Mouse (Mus musculus): Measurements from ENCODE around the gene Mcoln3. TPM values are rescaled to one million over a fixed set of nuclear protein-coding genes. Genes with fewer than 3 reads are reported as not detected.
A peak's percentile ranks its signal among the peaks of the same experiment; 100 is the strongest.

Gene Mcoln3
- polyA plus RNA-seq, 1 experiment from 2014 or later: 0.61 TPM

DNA sequence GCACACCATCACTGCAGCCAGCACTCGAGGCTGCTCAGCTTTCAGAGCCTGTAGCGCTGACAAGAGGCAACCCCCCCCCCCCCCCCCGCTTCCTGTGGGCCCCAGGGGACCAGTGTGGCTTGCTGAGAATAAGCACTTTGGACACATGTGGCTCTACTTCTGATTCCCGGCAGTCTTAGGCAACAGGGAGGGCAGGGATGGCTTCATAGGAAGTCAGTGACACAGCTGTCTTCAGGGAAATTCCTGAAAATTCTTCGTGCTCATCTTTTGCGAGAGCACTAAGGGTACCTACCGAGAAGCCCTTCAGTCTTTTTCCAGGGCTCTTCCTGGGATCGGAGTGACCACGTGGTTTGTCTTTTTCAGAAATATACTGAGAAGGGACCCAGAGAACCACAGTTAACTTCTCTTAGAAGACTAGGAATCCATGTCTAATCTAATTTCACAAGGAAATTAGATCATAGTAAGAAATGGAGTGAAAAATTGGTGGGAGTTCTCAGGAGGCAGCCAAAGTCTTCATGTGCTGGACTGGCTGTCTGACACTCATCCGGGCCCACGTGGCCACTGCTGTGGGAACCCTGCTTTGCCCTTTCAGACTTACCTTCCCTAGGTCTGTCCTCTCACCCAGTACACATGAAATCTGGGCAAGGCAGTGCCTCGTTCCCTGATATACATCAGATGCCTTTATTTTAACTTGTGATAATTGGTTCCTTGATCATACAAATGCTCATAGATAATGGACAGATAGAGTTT, 36.8 kb downstream of the Mcoln3 start:
- 0 out of 2 replicates have a peak overlapping the region, but pooled peaks have one; percentile 8 for H3K4me2 ChIP-seq
- H3K9me3 ChIP-seq (replicated peaks): no peaks in the 10 kb centered on the region
- H3K27me3 ChIP-seq (replicated peaks): peaks cover 37% of the 10 kb centered on the region; the same call in 1 of the 2 replicates
- H3K4me1 ChIP-seq: 0 out of 2 replicates have a peak, but pooled peaks cover 15% of the 10 kb centered on the region
- no peak overlapping the region for H3K9ac ChIP-seq
- no peaks in the 10 kb centered on the region for H3K36me3 ChIP-seq
- H3K27ac ChIP-seq: no peak overlapping the region
- no peak for ATAC-seq
- WGBS (ENCODE audit: insufficient replicate concordance): 30% methylated on average over 12 of the region's 12 CpGs
- no peak overlapping the region for H3K4me3 ChIP-seq

DNA sequence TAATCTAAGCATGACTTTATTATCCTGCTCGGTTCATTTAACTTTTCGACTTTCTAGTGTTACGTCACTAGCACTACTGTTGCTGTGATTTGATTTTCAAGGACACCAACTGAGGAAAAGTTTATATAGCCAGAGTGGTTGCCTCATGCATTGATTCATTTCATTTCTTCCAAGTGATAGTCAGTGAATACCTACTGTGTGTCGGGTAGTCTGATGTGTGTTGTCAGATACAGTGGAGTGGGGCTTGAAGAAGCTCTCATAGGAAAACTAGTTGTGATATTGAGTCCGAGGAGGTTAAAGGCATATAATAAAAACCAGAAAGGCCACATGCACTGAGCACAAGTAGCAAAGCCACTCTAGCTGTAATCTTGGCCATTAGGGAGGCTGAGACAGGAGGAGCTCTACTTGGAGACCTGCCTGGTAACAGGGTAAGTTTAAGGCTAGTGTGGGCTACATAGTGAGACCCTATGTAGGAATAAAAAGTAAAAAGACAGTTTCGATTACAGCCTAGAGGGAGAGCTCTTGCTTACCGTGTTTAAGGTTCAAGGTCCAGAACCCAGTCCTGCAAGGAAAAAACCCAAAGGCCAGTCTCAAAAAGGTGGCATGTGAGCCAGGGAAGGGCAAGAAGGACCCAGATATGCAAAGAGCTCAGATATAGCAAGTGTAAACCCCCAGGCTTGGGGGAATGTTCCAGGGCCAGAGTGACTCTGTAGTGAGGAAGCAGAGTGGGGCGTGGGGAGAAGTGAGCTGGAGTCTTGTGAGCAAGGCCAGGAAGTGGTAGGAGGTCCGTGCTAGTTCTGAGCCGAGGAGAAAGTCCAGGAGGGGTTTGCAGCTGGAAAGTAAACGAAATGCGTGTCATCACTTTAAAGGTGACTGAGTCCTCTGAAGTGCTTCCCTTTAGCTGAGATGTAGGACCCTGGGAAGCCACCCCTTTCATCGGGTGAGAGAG, 38.7 kb downstream of the Mcoln3 start:
- Histone ChIP-seq H3K36me3 (no peaks in the 10 kb centered on the region), H3K4me3 (no peak overlapping the region), H3K9me3 (replicated peaks) (no peaks in the 10 kb centered on the region), H3K4me1 (0 out of 2 replicates have a peak, but pooled peaks cover 7% of the 10 kb centered on the region), H3K9ac (no peak overlapping the region), H3K27me3 (replicated peaks) (peaks cover 18% of the 10 kb centered on the region; the same call in 1 of the 2 replicates), H3K27ac (no peak overlapping the region), H3K4me2 (no peak overlapping the region)
- 43% methylated on average over 13 of the region's 13 CpGs for WGBS (ENCODE audit: insufficient replicate concordance)
- 0 out of 2 replicates have a peak, but pooled peaks have one; percentile 24 for ATAC-seq

DNA sequence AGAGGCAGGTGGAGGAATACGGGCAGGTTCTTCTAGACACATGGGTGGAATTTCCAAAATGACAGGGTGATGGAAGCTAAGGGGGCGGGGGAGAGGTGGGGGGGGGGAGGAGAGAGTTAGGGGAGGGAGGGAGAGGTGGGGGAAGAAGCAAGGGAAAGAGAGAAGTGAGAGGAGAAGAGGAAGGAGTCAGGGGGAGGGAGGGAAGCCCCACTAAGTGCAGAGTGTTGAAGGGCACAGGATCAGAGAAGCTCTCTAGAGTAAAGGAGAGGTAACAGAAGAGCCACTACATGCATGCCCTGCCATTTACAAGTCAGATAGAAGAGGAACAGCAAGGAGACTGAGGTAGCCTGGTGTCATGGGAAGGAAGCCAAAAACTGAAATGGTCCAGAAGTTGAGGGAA, 39.6 kb downstream of the Mcoln3 start:
- no peak overlapping the region for H3K27ac ChIP-seq
- 0 out of 2 replicates have a peak, but pooled peaks cover 7% of the 10 kb centered on the region for H3K4me1 ChIP-seq
- WGBS (ENCODE audit: insufficient replicate concordance): 57% methylated on average over 2 of the region's 2 CpGs
- H3K27me3 ChIP-seq (replicated peaks): peaks cover 9% of the 10 kb centered on the region; the same call in 1 of the 2 replicates
- H3K4me2 ChIP-seq: no peak overlapping the region
- H3K4me3 ChIP-seq: no peak overlapping the region
- H3K9me3 ChIP-seq (replicated peaks): no peaks in the 10 kb centered on the region
- H3K9ac ChIP-seq: no peak overlapping the region
- no peak for ATAC-seq
- H3K36me3 ChIP-seq: no peaks in the 10 kb centered on the region

DNA sequence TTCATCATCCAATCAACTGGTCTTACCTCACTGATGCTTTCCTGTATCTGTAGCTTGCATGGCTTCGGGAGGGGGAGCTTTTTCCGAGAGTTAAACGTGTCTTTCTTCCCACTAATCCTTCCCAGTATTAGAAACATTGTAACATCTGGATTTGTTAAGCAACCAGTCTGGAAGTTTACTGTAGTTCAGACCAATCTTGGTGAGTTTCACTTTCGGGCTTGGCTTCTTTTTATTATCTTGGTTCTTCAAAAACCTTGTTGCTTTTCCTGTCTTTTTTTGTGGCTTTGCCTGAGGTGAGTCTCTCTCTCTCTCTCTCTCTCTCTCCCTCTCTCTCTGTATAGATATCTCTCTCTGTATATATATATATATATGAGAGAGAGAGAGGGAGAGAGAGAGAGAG, 40.8 kb downstream of the Mcoln3 start:
- no peak overlapping the region for H3K4me3 ChIP-seq
- no peak overlapping the region for H3K4me2 ChIP-seq
- peaks cover 1% of the 10 kb centered on the region; the same call in 1 of the 2 replicates for H3K27me3 ChIP-seq (replicated peaks)
- H3K9me3 ChIP-seq (replicated peaks): no peaks in the 10 kb centered on the region
- H3K9ac ChIP-seq: no peak overlapping the region
- 49% methylated on average over 4 of the region's 4 CpGs for WGBS (ENCODE audit: insufficient replicate concordance)
- no peak for ATAC-seq
- 0 out of 2 replicates have a peak, but pooled peaks cover 7% of the 10 kb centered on the region for H3K4me1 ChIP-seq
- no peak overlapping the region for H3K27ac ChIP-seq
- no peaks in the 10 kb centered on the region for H3K36me3 ChIP-seq

DNA sequence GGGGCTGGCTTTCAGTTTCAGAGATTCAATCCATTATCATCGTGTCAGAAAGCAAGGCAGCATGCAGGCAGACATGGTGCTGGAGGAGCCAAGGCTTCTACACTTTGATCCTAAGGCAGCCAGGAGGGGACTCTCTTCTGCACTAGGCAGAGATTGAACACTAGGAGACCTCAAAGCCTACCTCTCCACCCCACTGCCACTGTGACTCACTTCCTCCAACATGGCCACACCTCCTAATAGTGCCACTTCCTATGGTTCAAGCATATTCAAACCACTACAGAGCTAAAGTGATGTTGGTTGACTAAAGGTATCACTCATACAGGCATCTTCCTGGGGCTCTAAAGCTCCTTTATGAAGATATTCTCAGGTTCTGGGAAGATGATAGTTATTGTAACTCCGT, 42.1 kb downstream of the Mcoln3 start:
- no peaks in the 10 kb centered on the region for H3K9me3 ChIP-seq (replicated peaks)
- no peak for ATAC-seq
- H3K4me1 ChIP-seq: no peaks in the 10 kb centered on the region
- WGBS (ENCODE audit: insufficient replicate concordance): 80% methylated on average over 2 of the region's 2 CpGs
- no peak overlapping the region for H3K9ac ChIP-seq
- no peaks in the 10 kb centered on the region for H3K36me3 ChIP-seq
- no peak overlapping the region for H3K4me3 ChIP-seq
- no peak overlapping the region for H3K4me2 ChIP-seq
- H3K27ac ChIP-seq: no peak overlapping the region
- no peaks in the 10 kb centered on the region for H3K27me3 ChIP-seq (replicated peaks)

DNA sequence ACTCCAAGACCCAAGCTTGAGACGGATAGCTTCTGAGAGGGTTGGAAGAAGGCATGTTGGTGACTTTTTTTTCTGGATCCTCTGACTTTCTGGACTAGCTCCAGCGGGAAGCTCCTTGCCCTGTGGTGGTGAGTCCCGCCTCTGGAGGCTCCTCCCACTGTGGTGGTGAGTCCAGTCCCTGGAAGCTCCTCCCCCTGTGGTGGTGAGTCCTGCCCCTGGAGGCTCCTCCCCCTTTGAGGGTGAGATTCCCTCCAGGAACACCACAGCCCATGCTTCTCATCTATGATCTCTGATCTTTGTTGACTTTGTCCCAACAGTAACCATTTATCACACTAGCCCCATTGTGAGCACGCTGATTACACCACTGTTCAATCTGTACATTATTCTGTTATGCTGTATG, 44.9 kb downstream of the Mcoln3 start:
- Histone ChIP-seq H3K27ac (no peak overlapping the region), H3K27me3 (replicated peaks) (no peaks in the 10 kb centered on the region), H3K9me3 (replicated peaks) (no peaks in the 10 kb centered on the region), H3K4me3 (no peak overlapping the region), H3K4me2 (no peak overlapping the region), H3K36me3 (no peaks in the 10 kb centered on the region), H3K9ac (no peak overlapping the region), H3K4me1 (no peaks in the 10 kb centered on the region)
- ATAC-seq: no peak
- 78% methylated on average over 4 of the region's 4 CpGs for WGBS (ENCODE audit: insufficient replicate concordance)

DNA sequence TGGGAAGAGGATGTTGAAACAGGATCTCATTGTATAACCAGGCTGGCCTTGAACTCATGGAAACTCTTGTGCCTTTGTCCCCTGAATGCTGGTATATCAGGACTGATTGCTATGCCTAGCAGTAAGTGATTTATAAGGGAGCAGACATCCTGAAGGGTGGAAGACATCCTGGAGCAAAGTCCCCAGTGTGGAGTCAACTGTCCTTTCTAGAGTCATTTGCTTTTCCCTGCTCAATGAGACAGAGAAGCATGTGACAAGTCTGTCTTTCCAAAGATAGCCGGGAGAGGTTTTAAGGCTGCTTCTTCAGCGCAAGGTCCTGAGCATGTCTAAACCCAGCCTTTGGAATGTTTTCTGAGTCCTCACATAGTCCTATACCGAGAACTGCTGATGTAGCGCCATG, 52.1 kb downstream of the Mcoln3 start:
- H3K4me2 ChIP-seq: no peak overlapping the region
- H3K36me3 ChIP-seq: 0 out of 2 replicates have a peak, but pooled peaks cover 4% of the 10 kb centered on the region
- H3K4me3 ChIP-seq: no peak overlapping the region
- no peaks in the 10 kb centered on the region for H3K4me1 ChIP-seq
- 0 out of 2 replicates have a peak, but pooled peaks cover 3% of the 10 kb centered on the region for H3K9me3 ChIP-seq (replicated peaks)
- 72% methylated on average over 4 of the region's 4 CpGs for WGBS (ENCODE audit: insufficient replicate concordance)
- no peaks in the 10 kb centered on the region for H3K27me3 ChIP-seq (replicated peaks)
- H3K27ac ChIP-seq: no peak overlapping the region
- no peak overlapping the region for H3K9ac ChIP-seq
- no peak for ATAC-seq

DNA sequence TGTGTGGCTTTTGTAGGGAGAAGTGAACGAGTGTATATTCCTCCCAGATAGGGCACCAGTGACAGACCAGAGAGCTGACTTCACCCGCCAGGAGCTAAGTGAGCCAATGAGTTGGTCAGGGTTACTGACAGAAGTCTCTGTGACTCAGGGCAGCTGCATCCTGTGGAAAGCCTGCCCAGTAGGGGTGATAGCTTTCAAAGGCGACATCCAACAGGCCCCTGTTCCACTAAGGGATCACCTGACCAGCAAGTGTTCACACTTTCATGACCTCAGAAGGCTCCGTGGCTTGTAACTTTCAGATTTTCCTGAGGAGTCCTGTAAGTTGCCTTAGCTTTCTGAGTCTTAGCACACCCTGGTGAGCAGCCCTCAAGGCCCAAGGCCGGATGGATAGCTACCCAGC, 55.8 kb downstream of the Mcoln3 start:
- no peak for ATAC-seq
- Histone ChIP-seq H3K4me2 (no peak overlapping the region), H3K9me3 (replicated peaks) (0 out of 2 replicates have a peak, but pooled peaks cover 3% of the 10 kb centered on the region), H3K9ac (no peak overlapping the region), H3K4me1 (no peaks in the 10 kb centered on the region), H3K4me3 (no peak overlapping the region), H3K27me3 (replicated peaks) (no peaks in the 10 kb centered on the region), H3K27ac (no peak overlapping the region), H3K36me3 (0 out of 2 replicates have a peak, but pooled peaks cover 4% of the 10 kb centered on the region)
- WGBS (ENCODE audit: insufficient replicate concordance): 56% methylated on average over 5 of the region's 5 CpGs

DNA sequence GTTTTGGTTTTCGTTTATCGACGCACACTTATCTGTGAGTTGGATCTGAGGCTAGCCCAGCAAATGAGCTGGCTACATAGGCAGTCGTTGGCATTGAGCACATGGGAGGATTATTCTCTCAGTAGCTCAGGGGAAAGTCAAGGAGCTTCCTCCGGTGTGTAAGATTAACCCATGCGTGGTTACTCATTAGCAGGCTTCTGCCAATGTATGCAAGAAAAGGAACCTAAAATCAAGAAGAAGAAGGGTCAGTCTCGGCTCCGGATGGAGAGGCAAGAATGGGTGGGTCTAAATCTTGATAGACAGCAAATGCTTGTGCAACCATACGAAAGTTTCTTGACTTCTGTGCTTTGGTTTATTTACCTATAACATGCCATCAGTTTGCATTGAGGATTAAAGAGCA, 57.0 kb downstream of the Mcoln3 start:
- 65% methylated on average over 9 of the region's 9 CpGs for WGBS (ENCODE audit: insufficient replicate concordance)
- Histone ChIP-seq H3K4me3 (no peak overlapping the region), H3K27me3 (replicated peaks) (no peaks in the 10 kb centered on the region), H3K9me3 (replicated peaks) (0 out of 2 replicates have a peak, but pooled peaks cover 3% of the 10 kb centered on the region), H3K4me1 (no peaks in the 10 kb centered on the region), H3K36me3 (0 out of 2 replicates have a peak, but pooled peaks cover 4% of the 10 kb centered on the region), H3K9ac (no peak overlapping the region), H3K27ac (no peak overlapping the region), H3K4me2 (no peak overlapping the region)
- no peak for ATAC-seq

DNA sequence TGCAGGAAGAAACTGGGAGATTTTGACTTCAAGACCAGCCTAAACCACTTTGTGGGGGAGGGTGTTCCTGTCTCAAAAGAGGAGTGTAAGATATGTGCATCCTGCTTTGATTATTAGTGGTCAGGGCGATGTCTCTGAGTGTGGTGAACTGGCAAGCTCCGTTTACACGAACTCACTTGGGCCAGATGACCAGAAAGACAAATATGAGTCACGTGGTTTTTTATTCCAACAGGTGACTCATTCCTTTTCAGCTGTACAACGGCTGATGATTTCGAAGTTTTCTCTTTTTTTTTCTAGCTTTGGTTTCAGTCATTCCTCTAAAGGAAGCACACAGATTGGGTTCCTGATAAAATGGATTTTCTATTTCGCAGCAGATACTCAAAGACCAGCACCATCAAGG, 60.0 kb downstream of the Mcoln3 start:
- H3K4me2 ChIP-seq: no peak overlapping the region
- no peak overlapping the region for H3K9ac ChIP-seq
- H3K4me1 ChIP-seq: peaks cover 7% of the 10 kb centered on the region; the same call in 1 of the 2 replicates
- H3K27me3 ChIP-seq (replicated peaks): no peaks in the 10 kb centered on the region
- H3K4me3 ChIP-seq: no peak overlapping the region
- WGBS (ENCODE audit: insufficient replicate concordance): 53% methylated on average over 7 of the region's 7 CpGs
- H3K9me3 ChIP-seq (replicated peaks): no peaks in the 10 kb centered on the region
- no peak for ATAC-seq
- H3K27ac ChIP-seq: no peak overlapping the region
- H3K36me3 ChIP-seq: peaks cover 2% of the 10 kb centered on the region; the same call in 1 of the 2 replicates

DNA sequence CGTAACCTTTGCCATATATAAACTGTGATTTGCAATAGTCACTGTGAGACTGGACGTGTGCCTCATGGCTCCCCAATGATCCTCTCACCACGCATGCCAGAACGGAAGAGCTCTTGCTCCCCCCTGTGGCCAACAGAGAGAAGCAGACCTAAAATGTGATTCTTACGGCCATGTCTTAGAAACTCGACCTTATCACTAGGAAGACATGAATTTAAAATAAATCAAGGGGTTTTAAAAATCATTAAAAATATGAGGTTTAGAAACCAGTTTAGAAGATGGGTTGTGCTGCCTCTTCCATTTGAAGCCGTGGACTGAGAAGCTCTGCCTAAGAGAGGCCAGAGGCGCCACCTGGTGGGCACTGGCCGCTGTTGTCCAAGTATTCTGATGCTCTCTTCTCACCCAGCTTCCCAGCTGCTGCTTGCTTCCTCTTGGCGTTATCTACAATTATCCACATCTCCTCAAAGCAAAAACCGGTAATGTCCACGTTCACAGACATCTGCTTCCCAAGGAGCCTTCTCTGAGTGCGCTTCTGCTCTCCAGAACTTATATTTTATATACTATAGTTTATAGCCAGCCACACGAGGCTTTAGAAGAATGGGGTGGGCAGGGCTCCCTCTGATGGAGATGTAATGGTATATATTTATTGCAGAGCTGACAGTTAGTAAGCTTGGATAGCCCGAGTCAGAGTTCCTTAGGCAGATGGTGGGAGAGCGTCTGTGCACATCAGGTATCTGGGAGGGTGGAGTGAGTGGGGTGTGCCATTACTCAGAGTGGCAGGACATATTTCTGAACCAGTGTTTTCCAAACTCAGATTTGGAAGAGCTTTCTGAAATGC, 60.7 kb downstream of the Mcoln3 start:
- Histone ChIP-seq H3K4me2 (peak overlapping the region; percentile 43), H3K4me1 (peaks cover 7% of the 10 kb centered on the region; the same call in 1 of the 2 replicates), H3K27ac (no peak overlapping the region), H3K27me3 (replicated peaks) (no peaks in the 10 kb centered on the region), H3K36me3 (peaks cover 2% of the 10 kb centered on the region; the same call in 1 of the 2 replicates), H3K4me3 (no peak overlapping the region), H3K9me3 (replicated peaks) (no peaks in the 10 kb centered on the region), H3K9ac (no peak overlapping the region)
- peak; percentile 59; the same call in 1 of the 2 replicates for ATAC-seq
- 8% methylated on average over 16 of the region's 16 CpGs for WGBS (ENCODE audit: insufficient replicate concordance)

Measured in liver, embryonic 12.5 days (tissue).